Mouse (Mus musculus) embryonic facial prominence, embryonic 13.5 days (tissue): ENCODE data around the gene Emx2. TPM values are rescaled to one million over a fixed set of nuclear protein-coding genes. Genes with fewer than 3 reads are reported as not detected.

ENCODE experiments used
- ATAC-seq: fragments of 200-750 bp; cut with Nextera tagmentation; 2 replicates; pipeline ENCODE4 v1.8.0; 2017; ENCODE audit warnings: low read depth; ENCODE audit not compliant: insufficient number of reproducible peaks, insufficient read depth, low FRiP score, low TSS enrichment
- H3K27ac ChIP-seq: fragments of 300-500 bp; sonication (generic); 2 replicates; pipeline ENCODE4 v1.5.1; 2015; ENCODE audit warnings: moderate library complexity, mild to moderate bottlenecking, inconsistent platforms
- H3K27me3 ChIP-seq: fragments of 300-500 bp; sonication (generic); 2 replicates; pipeline ENCODE4 v1.6.1; 2015; ENCODE audit warnings: mild to moderate bottlenecking, inconsistent platforms
- H3K36me3 ChIP-seq: fragments of 300-500 bp; sonication (generic); 2 replicates; pipeline ENCODE4 v1.6.1; 2015; ENCODE audit warnings: mild to moderate bottlenecking, inconsistent platforms
- H3K4me1 ChIP-seq: fragments of 300-500 bp; sonication (generic); 2 replicates; pipeline ENCODE4 v1.6.1; 2015; ENCODE audit warnings: inconsistent platforms
- H3K4me2 ChIP-seq: fragments of 300-500 bp; sonication (generic); 2 replicates; pipeline ENCODE4 v1.6.1; 2015; ENCODE audit warnings: moderate library complexity, mild to moderate bottlenecking, inconsistent platforms
- H3K4me3 ChIP-seq: fragments of 300-500 bp; sonication (generic); 2 replicates; pipeline ENCODE4 v1.5.1; 2015; ENCODE audit warnings: mild to moderate bottlenecking, inconsistent platforms
- H3K9ac ChIP-seq: fragments of 300-500 bp; sonication (generic); 2 replicates; pipeline ENCODE4 v1.6.1; 2015; ENCODE audit warnings: mild to moderate bottlenecking, inconsistent platforms
- H3K9me3 ChIP-seq: fragments of 300-500 bp; sonication (generic); 2 replicates; pipeline ENCODE4 v1.6.1; 2016; ENCODE audit warnings: inconsistent platforms
- WGBS: fragments of 180-500 bp; shearing (Covaris S2); methylation state at CpG from one replicate; pipeline ENCODE4 v1.1.7; 2015; ENCODE audit warnings: mixed read lengths; 5-methylcytosine and 5-hydroxymethylcytosine counted together
- polyA plus RNA-seq: library from polyadenylated mRNA; unstranded; fragments of >200 nt; fragmentation: Nextera tagmentation; extraction: Ambion mirVana; gene quantifications from 2 replicates; pipeline ENCODE4 v1.2.1, GENCODE M21; 2015

Gene Emx2
- polyA plus RNA-seq, 1 experiment from 2014 or later: 23.8 TPM

GRCm38 (mm10) chr19:59453591-59453990, 4.6 kb upstream of the Emx2 start:
- Histone ChIP-seq H3K4me1 (peaks cover 41% of the 10 kb centered on the region), H3K27me3 (peaks cover 98% of the 10 kb centered on the region), H3K9me3 (no peaks in the 10 kb centered on the region), H3K27ac (no peak overlapping the region), H3K4me2 (0 out of 2 replicates have a peak overlapping the region, but pooled peaks have one; percentile 40), H3K36me3 (no peaks in the 10 kb centered on the region), H3K9ac (no peak overlapping the region), H3K4me3 (no peak overlapping the region)
- 10% methylated on average over 13 of the region's 13 CpGs for WGBS
- ATAC-seq: no peak

- no peaks in the 10 kb centered on the region for H3K9me3 ChIP-seq
- H3K27me3 ChIP-seq: peaks cover 98% of the 10 kb centered on the region
- peaks cover 46% of the 10 kb centered on the region for H3K4me1 ChIP-seq
- H3K36me3 ChIP-seq: no peaks in the 10 kb centered on the region
- H3K4me2 ChIP-seq: peak overlapping the region; percentile 40
- 0 out of 2 replicates have a peak, but pooled peaks have one; percentile 64 for ATAC-seq
- under 1% methylated on average over 18 of the region's 18 CpGs for WGBS
- 0 out of 2 replicates have a peak overlapping the region, but pooled peaks have one; percentile 8 for H3K4me3 ChIP-seq
- H3K27ac ChIP-seq: no peak overlapping the region
- H3K9ac ChIP-seq: no peak overlapping the region
Observed at GRCm38 (mm10) chr19:59454196-59454595, 4.0 kb upstream of the Emx2 start.

GRCm38 (mm10) chr19:59455671-59456070, 2.5 kb upstream of the Emx2 start:
- ATAC-seq: no peak
- H3K4me1 ChIP-seq: peaks cover 50% of the 10 kb centered on the region
- peak overlapping the region; percentile 64 for H3K4me2 ChIP-seq
- H3K36me3 ChIP-seq: no peaks in the 10 kb centered on the region
- H3K4me3 ChIP-seq: peak overlapping the region; percentile 54
- no peaks in the 10 kb centered on the region for H3K9me3 ChIP-seq
- H3K9ac ChIP-seq: no peak overlapping the region
- no peak overlapping the region for H3K27ac ChIP-seq
- WGBS: 9% methylated on average over 7 of the region's 7 CpGs
- H3K27me3 ChIP-seq: peaks cover 96% of the 10 kb centered on the region

- Histone ChIP-seq H3K27me3 (peaks cover 95% of the 10 kb centered on the region), H3K4me3 (peak overlapping the region; percentile 54), H3K27ac (peak overlapping the region; percentile 94), H3K36me3 (no peaks in the 10 kb centered on the region), H3K4me1 (peaks cover 43% of the 10 kb centered on the region), H3K9ac (peak overlapping the region; percentile 87), H3K4me2 (peak overlapping the region; percentile 64), H3K9me3 (no peaks in the 10 kb centered on the region)
- WGBS: 1% methylated on average over 23 of the region's 23 CpGs
- no peak for ATAC-seq
Observed at GRCm38 (mm10) chr19:59457011-59457945, 894 bp upstream of the Emx2 start.

- no peak for ATAC-seq
- Histone ChIP-seq H3K27me3 (peaks cover 95% of the 10 kb centered on the region), H3K4me1 (peaks cover 43% of the 10 kb centered on the region), H3K4me3 (peak overlapping the region; percentile 54), H3K27ac (peak overlapping the region; percentile 94), H3K9ac (peak overlapping the region; percentile 87), H3K36me3 (no peaks in the 10 kb centered on the region), H3K9me3 (no peaks in the 10 kb centered on the region), H3K4me2 (peak overlapping the region; percentile 64)
- WGBS: under 1% methylated on average over 15 of the region's 15 CpGs
Observed at GRCm38 (mm10) chr19:59458743-59459135, 567 bp downstream of the Emx2 start.

- Histone ChIP-seq H3K9ac (peak overlapping the region; percentile 87), H3K9me3 (no peaks in the 10 kb centered on the region), H3K27ac (peak overlapping the region; percentile 94), H3K4me3 (peak overlapping the region; percentile 54), H3K4me2 (peak overlapping the region; percentile 64), H3K36me3 (no peaks in the 10 kb centered on the region), H3K27me3 (peaks cover 95% of the 10 kb centered on the region), H3K4me1 (peaks cover 43% of the 10 kb centered on the region)
- under 1% methylated on average over 75 of the region's 75 CpGs for WGBS
- ATAC-seq: no peak
Observed at GRCm38 (mm10) chr19:59459158-59459781, 1.1 kb downstream of the Emx2 start.

GRCm38 (mm10) chr19:59459811-59460241, 1.7 kb downstream of the Emx2 start:
- Histone ChIP-seq H3K9ac (peak overlapping the region; percentile 87), H3K36me3 (no peaks in the 10 kb centered on the region), H3K4me2 (peak overlapping the region; percentile 64), H3K27me3 (peaks cover 95% of the 10 kb centered on the region), H3K9me3 (no peaks in the 10 kb centered on the region), H3K4me3 (peak overlapping the region; percentile 54), H3K4me1 (peaks cover 37% of the 10 kb centered on the region), H3K27ac (peak overlapping the region; percentile 94)
- WGBS: under 1% methylated on average over 19 of the region's 19 CpGs
- no peak for ATAC-seq

GRCm38 (mm10) chr19:59460328-59461115, 2.4 kb downstream of the Emx2 start:
- Histone ChIP-seq H3K27me3 (peaks cover 95% of the 10 kb centered on the region), H3K4me2 (peak overlapping the region; percentile 64), H3K4me3 (peak overlapping the region; percentile 54), H3K36me3 (no peaks in the 10 kb centered on the region), H3K9ac (peak overlapping the region; percentile 87), H3K27ac (peak overlapping the region; percentile 94), H3K4me1 (peaks cover 33% of the 10 kb centered on the region), H3K9me3 (no peaks in the 10 kb centered on the region)
- WGBS: 1% methylated on average over 34 of the region's 34 CpGs
- ATAC-seq: no peak

GRCm38 (mm10) chr19:59461481-59462421, 3.6 kb downstream of the Emx2 start:
- H3K27ac ChIP-seq: peak overlapping the region; percentile 74
- peak overlapping the region; percentile 87 for H3K9ac ChIP-seq
- peaks cover 24% of the 10 kb centered on the region for H3K4me1 ChIP-seq
- H3K27me3 ChIP-seq: peaks cover 95% of the 10 kb centered on the region
- H3K36me3 ChIP-seq: no peaks in the 10 kb centered on the region
- peak overlapping the region; percentile 64 for H3K4me2 ChIP-seq
- 4% methylated on average over 36 of the region's 36 CpGs for WGBS
- no peak for ATAC-seq
- H3K4me3 ChIP-seq: peak overlapping the region; percentile 54
- no peaks in the 10 kb centered on the region for H3K9me3 ChIP-seq

GRCm38 (mm10) chr19:59462459-59463292, 4.5 kb downstream of the Emx2 start:
- Histone ChIP-seq H3K36me3 (no peaks in the 10 kb centered on the region), H3K4me2 (peak overlapping the region; percentile 64), H3K27me3 (peaks cover 95% of the 10 kb centered on the region), H3K4me1 (peaks cover 30% of the 10 kb centered on the region), H3K27ac (peak overlapping the region; percentile 55), H3K4me3 (peak overlapping the region; percentile 54), H3K9ac (peak overlapping the region; percentile 87), H3K9me3 (no peaks in the 10 kb centered on the region)
- WGBS: 11% methylated on average over 19 of the region's 19 CpGs
- no peak for ATAC-seq
